Mouse (Mus musculus): ENCODE data around the gene Zfp423.

The Zfp423 gene

GRCm38 (mm10) chr8:87959320-87959920 is at the start of gene Zfp423:
Gene Zfp423 (minus strand): TSS chr8:87959595.
- CTCF ChIA-PET: interaction anchor here (0.8 kb wide), 1 partner anchor 863 kb away, joined by 13 read pairs; no protein-coding TSS in a partner anchor

DNA sequence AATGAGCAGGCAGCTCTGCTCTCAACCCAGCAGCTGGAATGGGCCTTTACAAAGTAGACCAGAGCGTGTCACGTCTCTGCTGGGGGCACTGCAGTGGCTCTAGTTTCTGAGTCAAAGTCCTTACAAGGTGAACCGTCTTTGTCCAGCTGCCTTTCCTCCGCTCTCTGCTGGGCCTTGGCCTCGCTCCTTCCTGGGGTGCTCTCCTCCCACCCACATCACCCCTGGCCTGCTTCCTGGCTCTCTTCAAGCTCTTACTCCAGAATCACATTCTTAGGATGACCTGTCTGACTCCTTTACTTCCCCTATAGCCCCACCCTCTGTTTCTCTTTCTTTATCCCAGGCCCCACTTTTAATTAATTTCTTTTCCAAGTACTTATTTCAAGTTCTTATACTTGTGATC is 47.4 kb upstream of the Zfp423 start:
- CTCF ChIA-PET: no interaction called here

GRCm38 (mm10) chr8:87984778-87985177 is 25.4 kb upstream of the Zfp423 start:
- CTCF ChIA-PET: no interaction called here

DNA sequence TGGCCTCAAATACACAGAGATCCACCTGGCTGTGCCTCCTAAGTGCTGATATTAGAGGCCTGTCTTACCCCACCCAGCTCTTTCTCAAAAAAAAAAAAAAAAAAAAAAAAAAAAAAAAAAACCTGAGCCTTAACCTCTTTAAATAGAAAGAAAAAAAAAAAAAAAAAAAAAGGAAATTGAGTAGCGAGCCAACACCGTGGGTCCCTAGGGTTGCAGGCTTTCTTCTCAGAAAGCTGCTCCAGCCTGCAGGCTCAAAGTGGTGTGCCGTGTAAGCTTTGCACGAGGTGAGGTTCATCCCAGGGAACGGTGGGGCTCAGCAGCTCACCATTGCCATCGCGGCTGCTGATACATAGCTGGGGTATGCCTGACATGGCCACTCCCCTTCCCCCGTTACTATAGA is 24.6 kb upstream of the Zfp423 start:
- CTCF ChIA-PET: no interaction called here

- CTCF ChIA-PET: interaction anchor here (0.6 kb wide), 1 partner anchor 288 kb away, joined by 11 read pairs; no protein-coding TSS in a partner anchor
These were observed 23.5 kb upstream of the Zfp423 start for GRCm38 (mm10) chr8:87982936-87983335.

DNA sequence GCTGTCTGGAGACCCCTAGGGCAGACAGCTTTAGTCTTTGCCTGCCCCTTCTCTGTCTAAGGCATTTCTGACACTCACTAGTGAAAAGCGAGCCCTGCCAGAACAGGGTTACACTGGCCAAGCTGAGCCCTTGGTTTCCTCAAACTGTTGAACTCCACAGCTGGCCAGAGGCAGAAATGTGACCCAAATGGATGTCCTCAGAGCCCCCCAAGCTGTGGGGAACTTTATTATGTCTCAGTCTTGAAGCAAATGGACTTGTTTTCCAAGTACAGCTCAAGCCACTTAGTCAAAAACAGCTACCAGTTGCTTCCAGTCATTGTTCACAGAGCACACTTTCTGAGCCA is 16.0 kb upstream of the Zfp423 start:
- CTCF ChIA-PET: no interaction called here

- CTCF ChIA-PET: no interaction called here
These were observed 15.5 kb upstream of the Zfp423 start for GRCm38 (mm10) chr8:87974759-87975465.

GRCm38 (mm10) chr8:87974122-87974758 is 14.8 kb upstream of the Zfp423 start:
- CTCF ChIA-PET: no interaction called here

GRCm38 (mm10) chr8:87967866-87968620 is 8.6 kb upstream of the Zfp423 start:
- CTCF ChIA-PET: no interaction called here

DNA sequence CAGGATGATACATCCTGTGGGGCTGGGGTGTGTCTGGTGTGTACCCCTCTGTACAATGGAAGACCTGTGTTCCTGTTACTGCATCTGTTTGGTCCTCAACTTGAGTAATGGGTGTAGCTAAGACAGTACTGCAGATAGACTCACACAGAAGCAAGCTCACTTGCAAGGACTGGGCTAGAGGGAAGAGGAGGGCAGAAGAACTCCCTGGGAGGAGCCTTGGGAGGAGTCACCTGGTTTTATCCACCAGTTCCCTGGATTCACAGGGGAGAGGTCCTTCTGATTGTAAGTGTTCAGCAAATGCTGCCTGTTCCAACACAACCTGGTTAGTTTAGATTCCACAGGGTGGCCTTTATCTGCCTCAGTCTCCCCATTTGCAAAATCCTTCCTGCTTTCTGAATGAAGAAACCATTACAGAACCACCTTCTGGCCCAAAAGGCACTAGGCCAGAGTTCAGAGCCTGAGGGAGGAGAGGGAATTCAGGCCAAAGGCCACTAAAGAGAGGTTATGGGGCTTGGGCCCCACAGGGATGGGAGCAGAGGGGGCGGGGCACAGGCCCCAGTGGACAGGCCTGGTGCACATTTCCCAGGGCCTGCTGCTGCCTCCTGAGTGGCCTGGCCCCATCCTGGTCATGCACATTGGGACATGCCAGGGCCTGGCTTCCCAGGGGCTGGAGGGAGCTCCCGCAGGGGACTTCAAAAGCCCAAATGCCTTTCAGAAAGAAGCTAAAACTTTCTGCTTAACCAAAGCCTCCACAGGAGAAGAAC is 7.8 kb upstream of the Zfp423 start:
- CTCF ChIA-PET: no interaction called here

DNA sequence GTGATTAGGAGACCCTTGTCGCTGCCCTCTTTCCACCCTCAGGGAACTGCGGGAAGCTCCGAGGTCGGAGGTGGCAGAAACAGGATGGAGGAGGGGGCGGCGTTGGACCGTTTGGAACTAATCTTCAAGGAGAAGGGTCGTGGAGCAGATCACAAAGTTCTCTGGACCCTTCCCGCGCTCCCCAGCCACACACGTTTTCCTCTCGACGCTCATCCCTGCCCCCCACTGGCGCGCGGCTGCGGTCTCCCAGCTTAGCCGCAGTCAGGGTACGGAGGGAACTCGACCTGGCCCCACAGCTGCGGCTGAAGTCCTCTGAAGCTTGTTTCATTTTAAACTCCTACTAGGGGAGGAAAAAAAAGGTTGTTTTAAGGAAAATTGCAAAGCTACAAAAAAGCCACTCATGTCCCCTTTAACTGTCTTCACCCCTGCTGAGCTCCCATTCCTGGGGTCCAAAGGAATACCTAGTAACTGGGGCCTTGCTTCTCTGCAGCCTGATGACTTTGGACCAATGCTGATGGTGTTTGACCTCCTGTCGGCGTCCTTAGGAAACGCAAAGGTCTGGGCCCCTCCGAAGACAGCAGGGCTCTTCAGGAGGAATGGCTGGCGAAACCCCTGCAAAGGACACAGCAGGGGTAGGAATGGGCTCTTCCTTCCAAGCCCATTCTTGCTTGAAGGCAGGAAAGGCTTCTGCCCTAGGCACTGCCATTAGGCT is 3.3 kb upstream of the Zfp423 start:
- CTCF ChIA-PET: interaction anchor here (0.5 kb wide), 1 partner anchor 28 kb away, joined by 3 read pairs; no protein-coding TSS in a partner anchor

GRCm38 (mm10) chr8:87961680-87962513 is 2.5 kb upstream of the Zfp423 start:
- CTCF ChIA-PET: interaction anchor here (0.5 kb wide), 1 partner anchor 29 kb away, joined by 3 read pairs; no protein-coding TSS in a partner anchor

DNA sequence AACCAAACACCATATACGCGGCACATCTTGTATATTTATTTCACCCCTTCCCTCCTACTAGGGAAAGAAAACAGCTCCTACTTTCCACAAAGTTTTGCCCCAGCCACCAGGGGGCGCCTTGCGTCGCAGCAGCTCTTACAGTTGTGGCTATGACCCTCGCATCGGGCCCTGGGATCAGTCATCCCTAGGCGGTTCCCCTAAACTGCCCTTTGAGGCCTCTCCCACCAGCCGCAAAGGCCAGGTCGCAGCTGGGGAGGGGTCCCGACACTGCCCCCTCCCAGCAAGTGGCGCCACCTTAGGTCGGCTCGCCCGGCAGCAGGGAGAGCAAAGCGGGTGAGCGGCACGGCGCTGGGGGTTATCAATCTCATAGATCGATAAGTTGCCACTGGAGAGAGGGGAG is 1.7 kb upstream of the Zfp423 start:
- CTCF ChIA-PET: no interaction called here

- CTCF ChIA-PET: interaction anchor here (0.8 kb wide), 1 partner anchor 862 kb away, joined by 13 read pairs; no protein-coding TSS in a partner anchor
These were observed 810 bp upstream of the Zfp423 start for GRCm38 (mm10) chr8:87960061-87960749.

- CTCF ChIA-PET: no interaction called here
These were observed 710 bp downstream of the Zfp423 start for GRCm38 (mm10) chr8:87958451-87959319.

GRCm38 (mm10) chr8:87957871-87958450 is 1.4 kb downstream of the Zfp423 start:
- CTCF ChIA-PET: no interaction called here

- CTCF ChIA-PET: no interaction called here
These were observed 3.4 kb downstream of the Zfp423 start for GRCm38 (mm10) chr8:87956001-87956400.

- CTCF ChIA-PET: no interaction called here
These were observed 5.9 kb downstream of the Zfp423 start for GRCm38 (mm10) chr8:87953473-87953872.
